Mouse (Mus musculus) stomach, embryonic 16.5 days (tissue): Measurements from ENCODE around the gene Tram2. TPM values are rescaled to one million over a fixed set of nuclear protein-coding genes. Genes with fewer than 3 reads are reported as not detected.

Source experiments
- ATAC-seq: fragments of 200-750 bp; cut with Nextera tagmentation; 2 replicates; pipeline ENCODE4 v1.8.0; 2017; ENCODE audit warnings: moderate number of reproducible peaks, moderate TSS enrichment; ENCODE audit not compliant: insufficient read depth, low FRiP score
- H3K27ac ChIP-seq: fragments of 300-500 bp; sonication (generic); 2 replicates; pipeline ENCODE4 v1.5.1; 2014; ENCODE audit warnings: low read length
- H3K27me3 ChIP-seq: fragments of 300-500 bp; sonication (generic); 2 replicates; pipeline ENCODE4 v1.6.1; 2014; ENCODE audit warnings: low read length, control low read depth, mixed read lengths; ENCODE audit not compliant: control insufficient read depth, insufficient read depth
- H3K36me3 ChIP-seq: fragments of 300-500 bp; sonication (generic); 2 replicates; pipeline ENCODE4 v1.6.1; 2014; ENCODE audit warnings: low read length; ENCODE audit not compliant: control insufficient read depth, insufficient read depth
- H3K4me1 ChIP-seq: fragments of 300-500 bp; sonication (generic); 2 replicates; pipeline ENCODE4 v1.6.1; 2014; ENCODE audit warnings: low read length, control low read depth, mixed read lengths; ENCODE audit not compliant: control insufficient read depth, insufficient read depth
- H3K4me2 ChIP-seq: fragments of 300-500 bp; sonication (generic); 2 replicates; pipeline ENCODE4 v1.6.1; 2014; ENCODE audit warnings: low read depth, low read length, mixed read lengths
- H3K4me3 ChIP-seq: fragments of 300-500 bp; sonication (generic); replicated peaks from 2 replicates; pipeline ENCODE4 v1.5.1; 2014; ENCODE audit warnings: mild to moderate bottlenecking, low read length
- H3K9ac ChIP-seq: fragments of 300-500 bp; sonication (generic); 2 replicates; pipeline ENCODE4 v1.6.1; 2014; ENCODE audit warnings: low read length
- H3K9me3 ChIP-seq: fragments of 300-500 bp; sonication (generic); replicated peaks from 2 replicates; pipeline ENCODE4 v1.6.1; 2016; ENCODE audit warnings: low read length, control low read depth; ENCODE audit not compliant: control insufficient read depth
- WGBS: fragments of 180-500 bp; shearing (Covaris S2); extraction: QIAGEN DNeasy Blood & Tissue Kit; methylation state at CpG from one replicate; pipeline ENCODE4 v1.1.7; 2014; 5-methylcytosine and 5-hydroxymethylcytosine counted together
- polyA plus RNA-seq: library from polyadenylated mRNA; unstranded; fragments of >200 nt; fragmentation: Nextera tagmentation; extraction: Ambion mirVana; gene quantifications from 2 replicates; pipeline ENCODE4 v1.2.1, GENCODE M21; 2015

Tram2 gene
- 5.6 and 5.8 TPM in 2 replicates for polyA plus RNA-seq

- 1% methylated on average over 37 of the region's 52 CpGs for WGBS
- peak within 1 kb of the TSS; percentile 79 for H3K4me2 ChIP-seq
- no peaks in the 10 kb centered on the region for H3K27me3 ChIP-seq
- H3K27ac ChIP-seq, result peak within 1 kb of the TSS; percentile 94
- peak within 1 kb of the TSS; percentile 87 for H3K9ac ChIP-seq
- peak; percentile 94 for ATAC-seq
- no peaks in the 10 kb centered on the region for H3K36me3 ChIP-seq
- H3K9me3 ChIP-seq, result no peaks in the 10 kb centered on the region
- H3K4me1 ChIP-seq, result peaks cover 30% of the 10 kb centered on the region
- H3K4me3 ChIP-seq, result peak within 1 kb of the TSS; percentile 75
Measured at GRCm38 (mm10) chr1:21079217-21079773, at the start of gene Tram2. Tram2 (minus strand) TSS chr1:21079229.

- Histone ChIP-seq H3K9me3 (no peaks in the 10 kb centered on the region), H3K36me3 (no peaks in the 10 kb centered on the region), H3K27ac (peak overlapping the region; percentile 6; the same call in 1 of the 2 replicates), H3K4me1 (no peaks in the 10 kb centered on the region), H3K9ac (no peak overlapping the region), H3K4me2 (no peak overlapping the region; the same call in 1 of the 2 replicates), H3K4me3 (no peak overlapping the region), H3K27me3 (no peaks in the 10 kb centered on the region)
- 57% methylated on average over 14 of the region's 14 CpGs for WGBS
- no peak for ATAC-seq
Measured at GRCm38 (mm10) chr1:21124713-21125336, 45.8 kb upstream of the Tram2 start.

- H3K4me2 ChIP-seq, result no peak overlapping the region
- H3K36me3 ChIP-seq, result no peaks in the 10 kb centered on the region
- H3K4me1 ChIP-seq, result no peaks in the 10 kb centered on the region
- H3K27ac ChIP-seq, result no peak overlapping the region
- WGBS, result 79% methylated on average over 4 of the region's 4 CpGs
- no peaks in the 10 kb centered on the region for H3K27me3 ChIP-seq
- ATAC-seq, result no peak
- no peak overlapping the region for H3K9ac ChIP-seq
- no peaks in the 10 kb centered on the region for H3K9me3 ChIP-seq
- no peak overlapping the region for H3K4me3 ChIP-seq
Measured at GRCm38 (mm10) chr1:21103784-21104183, 24.8 kb upstream of the Tram2 start.

- Histone ChIP-seq H3K9ac (no peak overlapping the region), H3K4me2 (no peak overlapping the region), H3K27me3 (no peaks in the 10 kb centered on the region), H3K36me3 (no peaks in the 10 kb centered on the region), H3K27ac (no peak overlapping the region), H3K4me3 (no peak overlapping the region), H3K9me3 (no peaks in the 10 kb centered on the region), H3K4me1 (no peaks in the 10 kb centered on the region)
- peak; percentile 30; the same call in 1 of the 2 replicates for ATAC-seq
- 31% methylated on average over 15 of the region's 15 CpGs for WGBS
Measured at GRCm38 (mm10) chr1:21101221-21102006, 22.4 kb upstream of the Tram2 start.

- no peaks in the 10 kb centered on the region for H3K36me3 ChIP-seq
- WGBS, result 75% methylated on average over 4 of the region's 4 CpGs
- no peak overlapping the region for H3K4me3 ChIP-seq
- H3K9me3 ChIP-seq, result no peaks in the 10 kb centered on the region
- no peak overlapping the region for H3K27ac ChIP-seq
- no peak overlapping the region for H3K4me2 ChIP-seq
- ATAC-seq, result no peak
- H3K9ac ChIP-seq, result no peak overlapping the region
- no peaks in the 10 kb centered on the region for H3K27me3 ChIP-seq
- H3K4me1 ChIP-seq, result no peaks in the 10 kb centered on the region
Measured at GRCm38 (mm10) chr1:21100726-21101125, 21.7 kb upstream of the Tram2 start.

GRCm38 (mm10) chr1:21097001-21097989 lies 18.3 kb upstream of the Tram2 start:
- WGBS, result 79% methylated on average over 23 of the region's 23 CpGs
- no peak for ATAC-seq

GRCm38 (mm10) chr1:21094644-21095215 lies 15.7 kb upstream of the Tram2 start:
- H3K4me1 ChIP-seq, result no peaks in the 10 kb centered on the region
- H3K27ac ChIP-seq, result no peak overlapping the region
- H3K36me3 ChIP-seq, result no peaks in the 10 kb centered on the region
- no peaks in the 10 kb centered on the region for H3K27me3 ChIP-seq
- H3K4me3 ChIP-seq, result no peak overlapping the region
- H3K4me2 ChIP-seq, result no peak overlapping the region
- no peak for ATAC-seq
- 62% methylated on average over 4 of the region's 4 CpGs for WGBS
- no peak overlapping the region for H3K9ac ChIP-seq
- H3K9me3 ChIP-seq, result no peaks in the 10 kb centered on the region

More at GRCm38 (mm10) chr1:21097001-21097989, 18.3 kb upstream of the Tram2 start:
- Histone ChIP-seq H3K27me3 (no peaks in the 10 kb centered on the region), H3K4me3 (no peak overlapping the region), H3K9ac (no peak overlapping the region), H3K4me2 (no peak overlapping the region), H3K36me3 (no peaks in the 10 kb centered on the region), H3K27ac (no peak overlapping the region), H3K4me1 (no peaks in the 10 kb centered on the region), H3K9me3 (no peaks in the 10 kb centered on the region)

- peak; percentile 47; the same call in 1 of the 2 replicates for ATAC-seq
- Histone ChIP-seq H3K4me1 (no peaks in the 10 kb centered on the region), H3K27ac (peak overlapping the region; percentile 36; the same call in 1 of the 2 replicates), H3K4me2 (no peak overlapping the region), H3K4me3 (no peak overlapping the region), H3K27me3 (no peaks in the 10 kb centered on the region), H3K36me3 (no peaks in the 10 kb centered on the region), H3K9me3 (no peaks in the 10 kb centered on the region), H3K9ac (no peak overlapping the region)
- WGBS, result 52% methylated on average over 6 of the region's 6 CpGs
Measured at GRCm38 (mm10) chr1:21089661-21090117, 10.7 kb upstream of the Tram2 start.
